Mouse (Mus musculus) heart, embryonic 14.5 days (tissue): ENCODE data around the gene Olfr876. TPM values are rescaled to one million over a fixed set of nuclear protein-coding genes. Genes with fewer than 3 reads are reported as not detected.

Source experiments
- ATAC-seq: fragments of 200-750 bp; cut with Nextera tagmentation; 2 replicates; pipeline ENCODE4 v1.8.0; 2017; ENCODE audit warnings: low read depth, moderate TSS enrichment; ENCODE audit not compliant: insufficient number of reproducible peaks, insufficient read depth, low FRiP score
- H3K27ac ChIP-seq, 2 experiments: fragments of 200-500 bp in 1 of 2; fragments of 300-500 bp in 1 of 2; sonication (generic) in 1 of 2; replicated peaks in 1 of 2; 2 replicates each; pipeline ENCODE4 v1.5.1; 2012 to 2014; ENCODE audit warnings: low read depth in 2 of 2, low read length in 2 of 2, control low read depth in 1 of 2, mild to moderate bottlenecking in 1 of 2, mixed read lengths in 1 of 2; ENCODE audit not compliant: control insufficient read depth in 1 of 2, insufficient read depth in 1 of 2
- H3K27me3 ChIP-seq: fragments of 300-500 bp; sonication (generic); 2 replicates; pipeline ENCODE4 v1.6.1; 2014; ENCODE audit warnings: mild to moderate bottlenecking, low read length, control low read depth; ENCODE audit not compliant: control insufficient read depth, insufficient read depth
- H3K36me3 ChIP-seq: fragments of 300-500 bp; sonication (generic); 2 replicates; pipeline ENCODE4 v1.6.1; 2014; ENCODE audit warnings: mild to moderate bottlenecking, control low read depth, low read length, mixed read lengths; ENCODE audit not compliant: control insufficient read depth, insufficient read depth
- H3K4me1 ChIP-seq, 2 experiments: fragments of 200-500 bp in 1 of 2; fragments of 300-500 bp in 1 of 2; sonication (generic) in 1 of 2; 2 replicates each; pipeline ENCODE4 v1.6.1; 2012 to 2014; ENCODE audit warnings: low read length in 2 of 2, control low read depth in 1 of 2, mixed read lengths in 1 of 2; ENCODE audit not compliant: control insufficient read depth in 2 of 2, insufficient read depth in 2 of 2
- H3K4me2 ChIP-seq: fragments of 300-500 bp; sonication (generic); 2 replicates; pipeline ENCODE4 v1.6.1; 2014; ENCODE audit warnings: mild to moderate bottlenecking, low read length
- H3K4me3 ChIP-seq, 2 experiments: fragments of 200-500 bp in 1 of 2; fragments of 300-500 bp in 1 of 2; sonication (generic) in 1 of 2; 2 replicates each; pipeline ENCODE4 v1.5.1; 2012 to 2014; ENCODE audit warnings: low read length in 2 of 2, mild to moderate bottlenecking in 2 of 2, control low read depth in 1 of 2, low read depth in 1 of 2, moderate library complexity in 1 of 2; ENCODE audit not compliant: control insufficient read depth in 1 of 2, insufficient read depth in 1 of 2
- H3K9ac ChIP-seq: fragments of 300-500 bp; sonication (generic); 2 replicates; pipeline ENCODE4 v1.6.1; 2014; ENCODE audit warnings: mild to moderate bottlenecking, low read length
- H3K9me3 ChIP-seq: fragments of 300-500 bp; sonication (generic); 2 replicates; pipeline ENCODE4 v1.6.1; 2016; ENCODE audit warnings: low read length, control low read depth; ENCODE audit not compliant: control insufficient read depth
- WGBS: fragments of 180-500 bp; shearing (Covaris S2); extraction: QIAGEN DNeasy Blood & Tissue Kit; methylation state at CpG from one replicate; pipeline ENCODE4 v1.1.7; 2014; 5-methylcytosine and 5-hydroxymethylcytosine counted together
- polyA plus RNA-seq: library from polyadenylated mRNA; unstranded; fragments of >200 nt; fragmentation: Nextera tagmentation; extraction: Ambion mirVana; gene quantifications from 2 replicates; pipeline ENCODE4 v1.2.1, GENCODE M21; 2014

Olfr876 gene
- polyA plus RNA-seq, 1 experiment from 2014 or later: not detected

DNA sequence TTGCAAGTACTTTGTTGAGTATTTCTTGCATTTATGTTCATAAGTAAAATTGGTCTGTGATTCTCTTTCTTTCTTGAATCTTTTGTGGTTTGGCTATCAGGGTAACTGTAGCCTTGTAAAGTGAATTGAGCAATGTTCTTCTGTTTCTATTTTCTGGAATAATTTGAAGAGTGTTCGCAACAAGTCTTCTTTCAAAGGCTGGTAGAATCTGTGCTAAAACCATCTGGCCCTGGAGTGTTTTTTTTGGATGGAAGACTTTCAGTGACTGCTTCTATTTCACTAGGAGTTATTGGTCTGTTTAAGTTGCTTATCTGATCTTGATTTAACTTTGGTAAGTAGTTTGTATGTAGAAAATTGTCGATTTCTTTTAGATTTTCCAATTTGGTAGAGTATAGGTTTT is 46.4 kb downstream of the Olfr876 start:
- Histone ChIP-seq H3K4me1 (no peaks in the 10 kb centered on the region), H3K9me3 (no peaks in the 10 kb centered on the region), H3K4me2 (no peak overlapping the region), H3K27ac (no peak overlapping the region), H3K9ac (no peak overlapping the region), H3K27me3 (no peaks in the 10 kb centered on the region), H3K36me3 (no peaks in the 10 kb centered on the region), H3K4me3 (no peak overlapping the region)
- 71% methylated on average over 2 of the region's 2 CpGs for WGBS
- ATAC-seq: no peak

DNA sequence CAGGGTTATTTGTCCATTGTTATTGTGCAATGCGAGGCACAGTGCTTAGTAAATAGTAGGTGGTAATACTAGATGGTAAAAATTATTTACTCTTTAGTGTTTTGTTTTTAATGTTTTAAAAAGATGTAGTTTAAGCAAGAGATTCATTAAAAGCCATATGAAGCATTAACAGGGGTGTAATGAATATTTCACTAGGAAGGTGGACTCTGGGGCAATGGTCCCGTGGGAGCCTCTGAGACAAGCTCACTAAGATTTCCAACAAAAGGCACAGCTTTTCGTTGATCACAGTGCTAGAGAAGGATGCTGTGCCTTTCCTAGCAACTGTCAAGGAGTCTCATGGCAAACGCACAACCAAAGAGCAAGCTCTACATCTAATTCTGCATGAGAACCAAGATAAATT is 51.1 kb downstream of the Olfr876 start, which contains the start of gene Olfr877:
Gene Olfr877, plus strand, starts transcription at position 301 of the 400 bp plus-strand sequence.
- Histone ChIP-seq H3K9ac (no peak within 1 kb of the TSS), H3K4me1 (no peaks in the 10 kb centered on the region), H3K9me3 (no peaks in the 10 kb centered on the region), H3K4me2 (no peak within 1 kb of the TSS), H3K27ac (no peak within 1 kb of the TSS), H3K27me3 (no peaks in the 10 kb centered on the region), H3K4me3 (no peak within 1 kb of the TSS), H3K36me3 (no peaks in the 10 kb centered on the region)
- no peak for ATAC-seq
- 70% methylated on average over 4 of the region's 4 CpGs for WGBS

Other genes starting within 250 kb of the Olfr876 start
- 12.0 and 12.7 TPM in 2 replicates for gene Siae, start 247.3 kb upstream of the Olfr876 start, polyA plus RNA-seq
- gene Spa17, start 189.3 kb upstream of the Olfr876 start, polyA plus RNA-seq: 6.6 and 7.3 TPM in 2 replicates
- 113 and 126 TPM in 2 replicates for gene Tbrg1, start 145.7 kb upstream of the Olfr876 start, polyA plus RNA-seq
- gene Panx3, start 133.8 kb upstream of the Olfr876 start, polyA plus RNA-seq: not detected in 2 replicates
- gene Olfr160, start 86.8 kb upstream of the Olfr876 start, polyA plus RNA-seq: not detected in 2 replicates
- not detected in 2 replicates for gene Olfr874, start 57.9 kb upstream of the Olfr876 start, polyA plus RNA-seq
- not detected in 2 replicates for gene Olfr875, start 31.2 kb upstream of the Olfr876 start, polyA plus RNA-seq
- gene Olfr877, start 51.2 kb downstream of the Olfr876 start, polyA plus RNA-seq: not detected in 2 replicates
- gene Olfr145, start 93.7 kb downstream of the Olfr876 start, polyA plus RNA-seq: not detected in 2 replicates
- not detected in 2 replicates for gene Olfr878, start 114.8 kb downstream of the Olfr876 start, polyA plus RNA-seq
- not detected in 2 replicates for gene Olfr881, start 188.8 kb downstream of the Olfr876 start, polyA plus RNA-seq
- not detected in 2 replicates for gene Olfr883, start 222.8 kb downstream of the Olfr876 start, polyA plus RNA-seq
- gene Olfr884, start 243.5 kb downstream of the Olfr876 start, polyA plus RNA-seq: not detected in 2 replicates